Mouse (Mus musculus) left cerebral cortex, adult 2 months (tissue): Measurements from ENCODE around the gene Mfn1. TPM values are rescaled to one million over a fixed set of nuclear protein-coding genes. Genes with fewer than 3 reads are reported as not detected.

Source experiments
- DNase-seq, 2 experiments: peaks; one replicate each; pipeline ENCODE4 v3.0.0; 2021 to 2022; ENCODE audit warnings: low spot score in 2 of 2, mixed read lengths in 1 of 2; ENCODE audit errors: extremely low spot score in 1 of 2
- H3K27ac ChIP-seq: fragments of 200-600 bp; 2 replicates; pipeline ENCODE4 v1.8.1; 2022
- H3K4me3 ChIP-seq: fragments of 200-600 bp; 2 replicates; pipeline ENCODE4 v1.8.1; 2022
- CTCF ChIP-seq: fragments of 200-600 bp; IDR thresholded peaks from 2 replicates; pipeline ENCODE4 v1.8.1; 2022; ENCODE audit warnings: antibody characterized with exemption, mild to moderate bottlenecking, moderate library complexity
- intact Hi-C: fragments of 180-260 bp; cut with DNase I; formaldehyde crosslinking; loops from one replicate; pipeline ENCODE4 v1.15.1; 2025
- total RNA-seq, 2 experiments: library from RNA; stranded (reverse); gene quantifications; 2 replicates each; pipeline ENCODE4 v1.2.3; 2021

Gene Mfn1
- total RNA-seq, 2 experiments from 2014 or later = 119 to 123 TPM

DNA sequence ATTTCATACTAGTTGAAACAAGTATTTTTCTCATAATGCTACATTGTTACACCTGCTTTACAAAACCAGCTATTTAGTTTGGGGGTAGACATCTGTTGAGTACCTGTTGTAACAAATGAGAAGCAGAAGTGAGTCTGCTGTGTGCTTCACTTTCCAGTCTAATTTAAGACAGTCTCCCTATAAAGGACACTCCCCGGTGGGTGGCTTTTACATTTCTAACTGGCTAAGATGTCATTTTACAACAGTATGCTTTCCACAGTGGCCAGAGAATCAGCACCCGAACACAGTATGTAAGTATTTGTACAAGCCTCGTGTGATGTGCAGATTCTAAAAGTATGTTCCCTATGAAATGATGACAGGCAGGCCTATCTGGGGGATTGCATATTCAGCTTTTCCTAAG lies 51.5 kb downstream of the Mfn1 start:
- H3K4me3 ChIP-seq = no peak overlapping the region
- no peak overlapping the region for H3K27ac ChIP-seq
- no peak for DNase-seq
- intact Hi-C loops = no loop called here
- no peak for TF ChIP-seq CTCF

DNA sequence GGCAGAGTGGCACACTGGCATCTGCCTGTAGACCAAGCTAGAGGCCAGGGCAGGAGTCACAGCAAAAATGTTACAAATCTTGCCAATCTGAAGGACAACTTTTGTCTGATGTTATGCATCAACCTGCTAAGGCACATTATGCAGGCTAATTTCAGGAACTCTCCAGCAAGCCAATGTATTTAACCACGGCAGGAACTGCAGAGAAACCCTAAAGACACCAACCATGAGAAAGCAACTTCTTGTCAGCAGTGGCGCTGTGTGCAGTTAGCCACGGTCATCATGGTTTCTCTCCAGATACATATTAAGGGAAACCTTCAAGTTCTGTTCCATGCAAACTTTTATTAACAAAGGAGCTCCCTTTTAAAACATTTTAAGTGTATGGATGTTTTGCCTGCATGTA lies 52.6 kb downstream of the Mfn1 start:
- H3K4me3 ChIP-seq = no peak overlapping the region
- no peak for TF ChIP-seq CTCF
- DNase-seq = no peak
- intact Hi-C loops = no loop called here
- no peak overlapping the region for H3K27ac ChIP-seq

DNA sequence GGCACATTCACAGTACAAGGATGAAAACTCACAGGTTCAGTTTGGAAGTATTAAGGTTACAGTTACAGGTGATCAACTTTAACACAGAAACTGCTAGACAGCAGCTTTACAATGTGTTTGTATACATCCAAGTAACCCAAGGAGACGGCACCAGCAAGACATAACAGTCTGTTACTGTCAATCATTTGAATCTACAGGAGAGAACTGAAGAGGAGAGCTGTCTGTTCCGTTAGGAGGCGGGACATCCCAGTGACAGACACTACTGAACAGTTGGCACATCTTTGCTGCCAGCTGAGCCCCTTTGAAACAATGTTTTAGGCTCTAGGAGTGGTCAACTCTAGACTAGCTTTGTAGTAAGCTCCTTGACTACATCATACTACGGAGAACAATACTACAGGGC lies 54.2 kb downstream of the Mfn1 start:
- TF ChIP-seq CTCF = no peak
- intact Hi-C loops = no loop called here
- Histone ChIP-seq H3K27ac (no peak overlapping the region), H3K4me3 (no peak overlapping the region)
- DNase-seq = no peak

DNA sequence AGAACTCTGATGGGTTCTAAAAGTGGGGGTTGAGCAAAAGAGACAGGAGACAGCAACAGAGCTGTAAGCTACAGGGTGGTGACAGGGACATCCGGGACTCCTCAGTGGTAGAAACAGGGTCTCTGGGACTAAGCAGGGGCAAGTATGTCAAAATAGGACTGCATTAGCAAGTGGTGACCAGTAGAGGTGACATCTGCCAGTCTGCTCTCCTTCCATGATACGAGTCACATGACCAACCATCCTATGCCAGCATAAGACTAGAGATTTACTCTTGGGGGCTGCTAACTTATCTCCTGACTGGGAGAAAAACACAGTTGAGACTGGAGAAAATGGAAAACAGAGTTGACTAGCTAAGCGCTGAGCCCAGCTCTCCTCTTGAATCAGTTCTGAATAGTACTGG lies 57.0 kb downstream of the Mfn1 start:
- Histone ChIP-seq H3K4me3 (no peak overlapping the region), H3K27ac (no peak overlapping the region)
- intact Hi-C loops = no loop called here
- no peak; the same call in 1 of the 2 replicates for TF ChIP-seq CTCF
- no peak for DNase-seq

DNA sequence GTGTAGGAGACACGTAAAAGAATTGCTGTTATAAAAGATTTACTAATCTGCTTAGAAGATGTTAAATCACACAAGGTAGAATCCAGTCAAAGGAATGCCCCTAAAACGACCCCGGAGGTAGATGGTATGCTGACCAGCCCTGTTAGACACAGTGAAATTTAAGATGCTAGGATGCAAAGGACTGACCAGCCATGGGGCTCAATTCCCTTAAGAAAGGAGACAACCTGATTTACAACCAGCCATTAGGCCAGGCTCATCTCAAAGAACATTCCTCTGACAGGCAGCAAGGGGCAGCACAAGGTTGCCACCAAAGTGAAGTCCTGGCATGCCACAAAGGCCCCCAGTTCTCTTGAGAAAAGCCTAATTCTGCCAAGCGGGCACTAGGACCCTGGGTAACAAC lies 65.8 kb downstream of the Mfn1 start:
- DNase-seq = no peak
- Histone ChIP-seq H3K4me3 (no peak overlapping the region), H3K27ac (no peak overlapping the region)
- TF ChIP-seq CTCF = no peak
- intact Hi-C loops = no loop called here

DNA sequence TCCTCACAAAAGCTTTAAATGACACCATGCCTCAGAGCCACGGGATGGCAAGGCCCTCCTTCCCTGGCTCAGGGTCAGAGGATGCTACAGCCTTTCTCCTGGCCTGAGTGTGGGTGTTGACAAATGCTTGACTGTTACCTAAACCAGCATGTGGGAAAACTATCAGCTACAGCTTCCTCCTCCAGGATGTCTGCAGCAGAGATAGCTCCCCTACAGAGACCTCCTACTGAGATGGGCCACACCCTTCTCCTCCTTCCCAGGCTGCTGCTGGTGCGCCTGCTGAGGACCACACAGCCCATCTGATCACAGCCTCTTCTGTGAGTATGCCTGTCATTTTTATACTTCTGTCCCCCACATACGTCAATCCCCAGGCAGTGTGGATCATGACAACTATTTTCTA lies 70.1 kb downstream of the Mfn1 start:
- H3K27ac ChIP-seq = no peak overlapping the region
- no peak for DNase-seq
- no peak for TF ChIP-seq CTCF
- H3K4me3 ChIP-seq = no peak overlapping the region
- intact Hi-C loops = no loop called here

DNA sequence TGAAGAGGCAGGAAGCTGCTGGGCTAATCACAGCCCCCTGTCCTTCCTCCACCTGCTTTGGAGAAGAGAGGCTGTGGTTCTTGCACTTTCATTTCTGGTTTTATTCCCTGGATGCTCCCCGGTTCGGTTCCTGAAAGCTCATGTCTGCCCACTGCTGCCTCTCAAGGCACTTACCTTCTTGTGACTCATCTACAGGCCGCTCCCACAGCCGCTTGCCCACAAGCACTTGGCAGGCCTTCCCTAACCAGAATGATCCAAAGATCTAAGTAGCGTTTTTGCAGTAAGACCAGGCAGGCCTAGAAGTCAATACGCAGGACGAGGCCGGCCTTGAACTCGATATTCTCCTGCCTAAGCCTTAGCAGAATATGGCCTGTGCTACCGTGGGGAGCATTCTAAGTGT lies 71.8 kb downstream of the Mfn1 start:
- no peak for DNase-seq
- intact Hi-C loops = no loop called here
- no peak for TF ChIP-seq CTCF
- Histone ChIP-seq H3K27ac (no peak overlapping the region), H3K4me3 (no peak overlapping the region)

DNA sequence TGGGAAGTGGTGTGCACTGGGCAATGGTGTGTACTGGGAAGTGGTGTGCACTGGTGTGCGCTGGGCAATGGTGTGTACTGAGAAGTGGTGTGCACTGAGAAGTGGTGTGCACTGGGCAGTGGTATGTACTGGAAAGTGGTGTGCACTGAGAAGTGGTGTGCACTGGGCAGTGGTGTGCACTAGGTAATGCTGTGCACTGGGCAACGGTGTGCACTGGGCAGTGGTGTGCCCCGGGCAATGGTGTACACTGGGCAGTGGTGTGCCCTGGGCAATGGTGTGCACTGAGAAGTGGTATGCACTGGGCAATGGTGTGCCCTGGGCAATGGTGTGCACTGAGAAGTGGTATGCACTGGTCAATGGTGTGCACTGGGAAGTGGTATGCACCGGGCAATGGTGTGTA lies 80.0 kb downstream of the Mfn1 start:
- TF ChIP-seq CTCF = no peak

DNA sequence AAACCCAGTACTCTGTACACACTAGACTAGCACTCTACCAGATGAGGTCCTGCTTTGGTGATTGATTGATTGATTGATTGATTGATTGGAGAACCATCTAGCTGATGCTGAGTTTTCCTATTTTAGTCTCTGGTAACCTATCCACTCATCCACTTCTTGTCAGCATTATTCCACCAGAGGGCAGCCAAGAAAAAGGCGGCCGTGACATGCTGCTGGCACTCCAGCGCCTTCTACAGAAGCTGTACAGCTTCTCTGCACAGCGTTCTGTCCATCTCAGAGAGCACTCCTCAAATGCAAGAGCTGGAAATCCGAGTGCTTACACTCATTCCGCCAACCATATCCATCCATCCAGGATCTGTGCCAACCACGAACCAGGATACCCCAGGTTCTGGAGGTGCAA lies 81.3 kb downstream of the Mfn1 start:
- no peak overlapping the region for H3K27ac ChIP-seq
- no peak overlapping the region for H3K4me3 ChIP-seq
- intact Hi-C loops = loop anchor here (1.0 kb wide), 1 partner anchor 88 kb away; no protein-coding TSS in a partner anchor
- DNase-seq = peak; percentile 58 to 63
- TF ChIP-seq CTCF = peak; percentile 67

More for the DNA sequence above, 80.0 kb downstream of the Mfn1 start:
- Histone ChIP-seq H3K27ac (no peak overlapping the region), H3K4me3 (no peak overlapping the region)
- intact Hi-C loops = no loop called here
- DNase-seq = no peak

DNA sequence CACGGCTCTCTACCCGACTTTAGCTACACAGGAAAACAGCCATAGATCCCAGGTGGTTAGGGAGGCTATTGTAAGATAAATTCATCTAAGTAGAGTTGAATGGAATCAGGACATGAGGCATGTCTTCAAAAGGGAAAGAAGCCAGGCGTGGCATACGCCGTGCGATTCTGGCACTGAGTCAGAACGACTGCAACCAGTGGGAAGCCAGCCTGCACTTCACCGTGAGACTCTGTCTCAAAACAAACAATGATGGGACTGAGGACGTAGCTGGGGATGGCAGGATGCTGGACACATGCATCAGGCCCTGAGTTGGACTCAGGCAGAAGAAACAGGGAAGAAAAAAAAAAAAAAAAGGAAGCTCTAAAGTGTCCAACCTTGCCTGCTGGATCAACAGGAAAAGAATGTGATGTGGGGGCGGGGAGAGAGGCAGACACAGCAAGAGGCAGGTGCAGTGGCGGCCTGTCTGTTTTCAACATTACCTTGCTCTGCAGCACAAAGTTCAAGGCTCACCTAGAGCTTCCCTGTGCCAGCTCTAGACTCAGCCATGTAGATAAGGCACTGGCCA lies 82.4 kb downstream of the Mfn1 start:
- no peak overlapping the region for H3K4me3 ChIP-seq
- intact Hi-C loops = no loop called here
- no peak for TF ChIP-seq CTCF
- no peak for DNase-seq
- H3K27ac ChIP-seq = no peak overlapping the region

DNA sequence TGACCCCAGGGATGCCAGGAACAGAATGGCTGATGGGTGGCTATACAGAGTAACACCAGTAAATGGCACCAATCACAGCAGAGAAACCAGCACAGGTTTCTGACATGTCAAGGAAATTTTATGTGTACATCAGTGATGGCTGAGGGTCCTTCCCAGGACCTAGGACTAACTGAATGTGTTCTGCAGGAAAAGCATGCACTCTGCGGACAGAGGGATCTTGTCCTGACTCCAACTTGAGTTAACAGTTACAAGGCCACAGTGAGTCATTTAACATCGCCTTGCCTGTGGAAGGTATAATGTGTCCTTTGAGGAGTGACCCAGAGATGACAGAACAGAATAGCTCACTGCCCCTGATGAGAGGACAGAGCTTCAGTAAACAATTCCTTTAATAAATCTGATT lies 85.5 kb downstream of the Mfn1 start:
- TF ChIP-seq CTCF = no peak
- Histone ChIP-seq H3K4me3 (no peak overlapping the region), H3K27ac (no peak overlapping the region)
- intact Hi-C loops = no loop called here
- no peak for DNase-seq

DNA sequence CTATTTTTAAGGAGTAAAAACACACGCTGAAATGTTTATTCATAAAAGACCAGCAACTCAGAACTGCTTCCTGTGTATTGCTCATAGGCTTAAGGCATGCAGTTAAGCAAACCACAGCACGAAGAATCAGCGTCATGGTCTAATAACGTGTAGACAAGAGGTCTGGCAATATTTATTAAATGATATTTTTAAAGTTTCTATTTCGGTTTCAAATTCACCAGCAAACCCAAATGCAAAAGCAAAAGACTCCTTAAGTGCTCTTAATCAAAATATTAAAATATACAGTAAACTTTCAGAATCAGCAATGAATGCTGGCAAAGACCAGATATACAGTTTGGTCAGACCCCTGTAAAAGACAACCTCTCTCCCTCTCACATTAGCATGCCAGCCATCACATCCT lies 86.1 kb downstream of the Mfn1 start:
- Histone ChIP-seq H3K4me3 (peak overlapping the region; percentile 55), H3K27ac (no peak overlapping the region)
- intact Hi-C loops = no loop called here
- DNase-seq = no peak
- TF ChIP-seq CTCF = no peak

DNA sequence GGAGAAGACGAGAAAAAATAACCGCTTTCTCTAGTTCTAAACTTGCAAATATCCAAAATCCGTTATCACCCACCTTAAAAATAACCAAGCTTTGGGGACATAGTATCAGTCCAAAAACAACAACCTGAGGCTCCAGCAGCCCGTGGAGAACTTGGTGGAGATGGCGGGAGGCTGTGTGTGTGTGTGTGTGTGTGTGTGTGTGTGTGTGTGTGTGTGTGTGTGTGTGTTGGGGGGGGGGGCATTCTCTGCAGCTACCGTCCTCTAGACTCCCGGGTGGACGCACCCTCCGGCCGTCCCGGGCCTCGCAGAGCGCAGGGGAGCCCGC lies 86.7 kb downstream of the Mfn1 start:
- TF ChIP-seq CTCF = no peak
- intact Hi-C loops = no loop called here
- H3K27ac ChIP-seq = no peak overlapping the region
- H3K4me3 ChIP-seq = peak overlapping the region; percentile 55
- no peak for DNase-seq
